Comparison of ENCODE assay signal across 14 mouse cellular contexts in genomic region chr2:158174958-158175357, GRCm38 (mm10). TPM values are rescaled to one million over a fixed set of nuclear protein-coding genes. Genes with fewer than 3 reads are reported as not detected.
A peak's percentile ranks its signal among the peaks of the same experiment; 100 is the strongest.
DNase-seq lines count a peak whose midpoint lies in the region; ATAC-seq and TF ChIP-seq lines count a peak whose summit lies in the region.
"Had no signal": no experiment of that assay in that cellular context is flagged by ENCODE, and none has a peak within 500 bp of the region (broad histone marks: within the 10 kb centered on the region; RNA-seq: fewer than 3 reads in every experiment).

No protein-coding gene starts in this region.

- H3K4me2 ChIP-seq in lung, embryonic 14.5 days, result no peak overlapping the region
- H3K4me2 ChIP-seq: limb, embryonic 12.5 days; neural tube, embryonic 15.5 days had no signal

- no peak overlapping the region for H3K4me3 ChIP-seq in lung, embryonic 14.5 days (ENCODE audit: low read depth, low read length)
- H3K4me3 ChIP-seq: limb, embryonic 12.5 days; neural tube, embryonic 15.5 days had no signal

- no peak for ATAC-seq in lung, embryonic 14.5 days (ENCODE audit: insufficient read depth)
- ATAC-seq in megakaryocyte progenitor cell, adult 5-6 weeks (replicated peaks; ENCODE audit: poor library complexity), result peak; percentile 13

- H3K9ac ChIP-seq in lung, embryonic 14.5 days, result no peak overlapping the region
- H3K9ac ChIP-seq: limb, embryonic 12.5 days; neural tube, embryonic 15.5 days had no signal

- no peak overlapping the region for H3K27ac ChIP-seq in lung, embryonic 14.5 days (ENCODE audit: low read depth)
- H3K27ac ChIP-seq: limb, embryonic 12.5 days; neural tube, embryonic 15.5 days had no signal

- H3K36me3 ChIP-seq in lung, embryonic 14.5 days (ENCODE audit: insufficient read depth), result no peaks in the 10 kb centered on the region
- H3K36me3 ChIP-seq: limb, embryonic 12.5 days; neural tube, embryonic 15.5 days had no signal

- no peaks in the 10 kb centered on the region for H3K27me3 ChIP-seq in lung, embryonic 14.5 days (ENCODE audit: insufficient read depth, low read length)
- H3K27me3 ChIP-seq: neural tube, embryonic 15.5 days had no signal

- peak; percentile 20 for DNase-seq in lung, embryonic 14.5 days
- DNase-seq in lung, adult 18-20 months, result no peak
- peak; percentile 24 for DNase-seq in T-cell, adult 2 months (ENCODE audit: low spot score)
- peak; percentile 36 for DNase-seq in induced T-regulatory cell, adult 2 months (ENCODE audit: low read depth)
- DNase-seq in kidney, postnatal 25 days, result no peak
- no peak for DNase-seq in kidney, postnatal 14 days
- no peak for DNase-seq in Muller cell, postnatal 12 days (ENCODE audit: inconsistent ontology term)
- DNase-seq: cerebellum, adult 18-20 months; heart, postnatal 36 days; midbrain, embryonic 14.5 days; thymus, adult 18-20 months had no signal

- WGBS in lung, embryonic 14.5 days, result 72% methylated on average over 15 of the region's 15 CpGs

- H3K9me3 ChIP-seq in lung, embryonic 14.5 days (ENCODE audit: low read depth, low read length), result no peaks in the 10 kb centered on the region
- H3K9me3 ChIP-seq: limb, embryonic 12.5 days; neural tube, embryonic 15.5 days had no signal

- peaks cover 9% of the 10 kb centered on the region for H3K4me1 ChIP-seq in lung, embryonic 14.5 days (ENCODE audit: insufficient read depth)

- TF ChIP-seq CTCF in lung, embryonic 14.5 days (IDR thresholded peaks at IDR 0.05; ENCODE audit: low read depth), result no peak

RNA-seq across cellular contexts. Expression of gene Tgm2, which starts 28.7 kb away (rescaled TPM):
- 40.8 and 41.7 TPM in 2 replicates for polyA plus RNA-seq in lung, embryonic 14.5 days (2014; fragmentation: Nextera tagmentation; extraction: Ambion mirVana)
- 0.07 and 0.39 TPM in 2 replicates for total RNA-seq in megakaryocyte progenitor cell, adult 5-6 weeks (2015)
- 0.58 and 1.5 TPM in 2 replicates for total RNA-seq in megakaryocyte progenitor cell, adult 5-6 weeks (2017)

RNA-seq across cellular contexts. Expression of gene D630003M21Rik, which starts 54.1 kb away (rescaled TPM):
- 6.4 and 9.1 TPM in 2 replicates for polyA plus RNA-seq in lung, embryonic 14.5 days (2014; fragmentation: Nextera tagmentation; extraction: Ambion mirVana)
- total RNA-seq in megakaryocyte progenitor cell, adult 5-6 weeks (2015), result not detected in 2 replicates
- 0.04 TPM in 1 of 2 replicates, not detected in the other for total RNA-seq in megakaryocyte progenitor cell, adult 5-6 weeks (2017)

Comparison
In these comparisons a context has a peak if more than half of its experiments do, and no peak if none do; other contexts are left out.
1. DNase-seq: peak in lung, embryonic 14.5 days (single experiment), T-cell, adult 2 months (single experiment) and induced T-regulatory cell, adult 2 months (single experiment); none in lung, adult 18-20 months (0 of 2), kidney, postnatal 25 days (0 of 2), kidney, postnatal 14 days (single experiment) and Muller cell, postnatal 12 days (single experiment).